Mouse (Mus musculus) heart, embryonic 16.5 days (tissue): ENCODE data around the gene D16Ertd472e. TPM values are rescaled to one million over a fixed set of nuclear protein-coding genes. Genes with fewer than 3 reads are reported as not detected.

Experiments
- polyA plus RNA-seq: library from polyadenylated mRNA; unstranded; fragments of >200 nt; fragmentation: Nextera tagmentation; extraction: Ambion mirVana; gene quantifications from 2 replicates; pipeline ENCODE4 v1.2.1, GENCODE M21; 2015

Gene D16Ertd472e
- polyA plus RNA-seq, 1 experiment from 2014 or later, result 9.6 TPM

Other genes with a start within 250 kb of the D16Ertd472e start
- gene Btg3, start 199.5 kb downstream of the D16Ertd472e start, polyA plus RNA-seq, result 40.2 and 50.4 TPM in 2 replicates